Mouse (Mus musculus) frontal cortex, postnatal 10 days (tissue): ENCODE results near the gene Fst.

Source experiments
- DNase-seq, 2 experiments: peaks; one replicate each; pipeline ENCODE4 v3.0.0; 2022; ENCODE audit warnings: low spot score in 2 of 2, mixed read lengths in 1 of 2

Gene Fst

DNA sequence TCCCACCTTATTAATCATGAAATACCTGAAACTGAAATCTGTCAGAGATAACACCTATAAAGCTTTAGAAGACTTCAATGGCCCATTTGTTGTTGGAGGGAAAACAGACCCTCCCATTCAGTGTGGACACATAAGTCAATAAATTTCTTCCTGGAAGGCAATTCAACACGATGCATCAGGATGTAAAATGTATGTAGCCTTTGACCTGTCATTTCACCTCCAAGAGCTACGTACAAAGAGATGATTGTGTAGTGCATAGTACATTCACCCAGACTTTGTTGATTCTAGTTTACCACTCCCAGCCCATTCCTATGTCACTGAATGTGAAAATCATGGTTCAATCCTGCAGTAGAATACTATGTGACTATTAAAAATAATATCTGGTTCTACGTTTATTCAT, 39.4 kb downstream of the Fst start:
- no peak for DNase-seq

GRCm38 (mm10) chr13:114412326-114412725, 46.4 kb downstream of the Fst start:
- no peak for DNase-seq

DNA sequence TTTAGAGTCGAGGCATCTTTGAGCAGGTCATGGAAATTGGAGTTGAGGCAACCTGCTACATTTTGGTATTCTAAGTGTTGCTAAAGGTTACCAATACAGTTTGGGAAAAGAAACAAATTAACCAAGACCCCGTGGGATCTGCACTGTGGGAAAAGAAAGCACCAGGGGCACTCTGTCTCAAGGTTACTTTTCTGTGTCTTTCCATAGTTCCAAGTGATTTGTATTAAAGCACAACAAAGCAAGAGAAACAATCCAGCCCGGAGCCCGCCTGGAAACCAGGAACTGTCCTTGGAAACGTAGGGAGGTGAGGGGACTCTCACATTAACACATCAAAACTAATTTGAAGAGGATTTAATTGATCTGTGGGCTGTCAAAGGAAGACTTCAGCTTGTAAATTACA, 51.9 kb downstream of the Fst start:
- no peak for DNase-seq

- no peak for DNase-seq
Measured at GRCm38 (mm10) chr13:114406424-114406823, 52.3 kb downstream of the Fst start.

- DNase-seq: no peak
Measured at GRCm38 (mm10) chr13:114405100-114405715, 53.5 kb downstream of the Fst start.
